Mouse (Mus musculus): Measurements from ENCODE around the gene Sh2d2a.
"Not testable (repeated sequence)": the region's sequence is repeated elsewhere in the genome, so short reads cannot be mapped to it uniquely, and the experiment has no call there.

The Sh2d2a gene

DNA sequence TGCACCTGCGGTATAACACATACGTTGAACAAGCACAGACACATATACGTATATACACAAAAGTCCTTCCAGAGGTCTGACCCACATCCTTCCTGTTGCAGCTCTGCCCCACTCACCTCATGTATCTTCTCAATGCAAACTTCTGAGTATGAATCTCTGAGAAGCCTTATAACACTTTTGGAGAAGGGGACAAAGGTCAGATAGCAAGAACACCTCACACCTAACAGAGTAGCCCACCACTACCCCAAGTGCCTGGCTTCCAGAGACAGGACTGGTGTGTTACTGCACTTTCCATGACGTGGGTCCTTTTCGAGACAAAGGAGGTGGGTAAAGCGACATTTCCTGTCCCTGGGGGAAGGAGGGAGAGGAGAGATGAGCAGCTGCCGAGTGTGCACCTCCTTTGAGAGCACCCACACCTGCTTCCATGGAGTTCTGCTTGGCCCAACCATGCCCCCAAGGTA is at the start of gene Sh2d2a:
Gene Sh2d2a (plus strand): TSS at position 106 of the 461 bp plus-strand sequence.
- no peak for DNase-seq

GRCm38 (mm10) chr3:87801681-87802080 is 44.9 kb upstream of the Sh2d2a start:
- no peak for DNase-seq

- DNase-seq, result no peak
Observed at GRCm38 (mm10) chr3:87804038-87804677, 42.4 kb upstream of the Sh2d2a start.

GRCm38 (mm10) chr3:87809322-87809962 is 37.1 kb upstream of the Sh2d2a start:
- no peak for DNase-seq

GRCm38 (mm10) chr3:87811297-87811696 is 35.3 kb upstream of the Sh2d2a start:
- no peak for DNase-seq

DNA sequence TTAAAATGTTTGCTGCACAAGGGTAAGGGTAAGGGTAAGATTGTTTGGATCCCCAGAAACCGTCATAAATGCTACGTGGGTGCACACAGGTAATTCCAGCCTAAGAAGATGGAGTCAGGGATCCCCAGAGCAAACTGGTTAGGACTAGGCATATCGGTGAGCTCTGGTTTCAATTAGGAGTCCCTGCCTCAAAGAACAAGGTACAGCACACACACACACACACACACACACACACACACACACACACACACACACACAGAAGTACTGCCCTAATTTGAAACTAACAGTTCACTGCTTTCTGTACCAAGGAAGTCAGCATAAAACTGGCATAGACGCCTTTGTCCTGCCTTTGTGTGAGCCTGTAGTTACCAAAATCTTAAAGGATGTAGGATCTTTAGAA is 34.1 kb upstream of the Sh2d2a start:
- DNase-seq, result no peak

DNA sequence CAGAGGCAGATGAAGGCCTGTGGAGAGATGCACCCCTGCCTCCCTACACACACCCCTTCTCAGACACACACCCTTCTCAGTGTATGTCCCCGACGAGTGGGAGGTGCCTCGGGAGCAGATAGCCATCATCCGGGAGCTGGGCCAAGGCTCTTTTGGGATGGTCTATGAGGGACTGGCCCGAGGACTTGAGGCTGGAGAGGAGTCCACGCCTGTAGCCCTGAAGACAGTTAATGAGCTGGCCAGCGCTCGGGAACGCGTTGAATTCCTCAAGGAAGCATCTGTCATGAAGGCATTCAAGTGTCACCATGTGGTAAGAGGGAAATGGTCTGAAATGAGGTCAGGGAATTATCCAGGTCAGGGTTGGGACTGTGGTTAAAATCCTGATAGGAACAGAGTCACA is 33.7 kb upstream of the Sh2d2a start:
- no peak for DNase-seq

DNA sequence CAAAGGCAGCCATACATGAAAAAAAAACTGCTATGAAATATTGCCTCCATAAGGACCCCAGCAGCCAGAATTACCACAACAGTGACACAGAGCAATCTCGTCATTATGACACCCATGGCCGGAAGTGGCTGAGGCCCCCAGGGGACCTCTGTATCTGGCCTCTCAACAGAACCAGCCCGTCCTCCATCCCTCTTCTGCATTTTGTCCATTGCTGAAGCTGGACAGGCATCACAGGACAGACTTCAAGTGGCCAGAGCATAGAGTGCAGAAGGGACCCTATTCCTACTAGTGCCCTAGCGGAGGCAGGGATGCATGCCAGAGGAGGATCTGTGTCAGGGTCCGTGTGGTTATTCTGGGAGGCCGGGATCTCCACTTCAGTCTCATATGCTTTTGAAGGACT is 30.4 kb upstream of the Sh2d2a start:
- DNase-seq, result no peak

GRCm38 (mm10) chr3:87816646-87817093 is 29.9 kb upstream of the Sh2d2a start:
- DNase-seq, result peak; percentile 66

GRCm38 (mm10) chr3:87818226-87818625 is 28.3 kb upstream of the Sh2d2a start:
- no peak for DNase-seq

DNA sequence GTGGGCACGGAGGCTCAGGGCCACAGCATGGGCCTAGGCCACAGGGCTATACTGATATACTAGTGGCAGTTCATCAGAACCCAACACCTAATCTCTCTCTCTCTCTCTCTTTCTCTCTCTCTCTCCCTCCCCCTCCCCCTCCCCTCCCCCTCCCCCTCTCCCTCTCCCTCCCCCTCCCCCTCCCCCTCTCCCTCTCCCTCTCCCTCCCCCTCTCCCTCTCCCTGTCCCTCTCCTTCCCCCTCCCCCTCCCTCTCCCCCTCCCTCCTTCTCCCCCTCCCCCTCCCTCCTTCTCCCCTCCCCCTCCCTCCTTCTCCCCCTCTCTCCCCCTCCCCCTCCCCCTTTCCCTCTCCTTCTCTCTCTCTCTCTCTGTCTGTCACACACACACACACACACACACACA is 22.3 kb upstream of the Sh2d2a start, which contains the start of gene Pear1:
Gene Pear1 (minus strand): TSS at position 101 of the 400 bp plus-strand sequence.
- DNase-seq, result not testable (repeated sequence)

- no peak for DNase-seq
Observed at GRCm38 (mm10) chr3:87828435-87828834, 18.1 kb upstream of the Sh2d2a start.

GRCm38 (mm10) chr3:87829025-87829424 is 17.5 kb upstream of the Sh2d2a start:
- DNase-seq, result no peak

DNA sequence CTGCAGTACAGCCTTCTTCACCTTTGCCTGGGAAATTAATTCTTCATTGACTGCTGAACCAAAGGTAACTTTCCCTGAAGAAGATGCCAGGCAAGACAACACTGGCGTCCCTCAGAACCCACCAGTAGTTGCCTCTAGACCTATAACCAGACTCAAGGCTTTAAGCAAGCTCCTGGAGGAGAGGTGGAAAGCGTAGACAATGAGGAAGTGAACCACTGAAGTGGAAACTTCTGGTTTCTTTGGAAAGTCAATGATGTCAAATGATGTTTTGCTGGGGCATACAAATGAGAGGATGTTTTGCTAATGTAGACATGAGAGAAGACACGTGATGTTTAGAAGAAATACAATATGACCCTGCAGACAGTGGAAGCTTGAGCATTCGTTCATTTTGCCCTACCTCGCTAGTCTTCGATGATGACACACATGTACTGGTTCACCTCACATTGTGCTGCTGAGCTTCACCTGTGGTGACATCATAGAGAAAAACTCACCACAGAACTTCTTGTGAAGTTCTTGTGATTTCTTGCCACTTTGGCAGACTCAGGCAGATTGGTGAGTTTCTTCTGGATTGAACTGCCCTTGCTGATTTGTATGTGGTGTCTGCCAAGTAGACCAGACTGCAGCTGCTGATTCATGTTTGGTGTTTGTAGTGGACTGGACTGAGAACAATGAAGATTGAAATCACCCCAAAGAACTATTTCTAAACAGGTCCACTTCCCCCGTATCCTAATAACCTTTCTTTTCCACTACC is 14.3 kb upstream of the Sh2d2a start:
- no peak for DNase-seq

- DNase-seq, result no peak
Observed at GRCm38 (mm10) chr3:87833482-87833881, 13.1 kb upstream of the Sh2d2a start.

DNA sequence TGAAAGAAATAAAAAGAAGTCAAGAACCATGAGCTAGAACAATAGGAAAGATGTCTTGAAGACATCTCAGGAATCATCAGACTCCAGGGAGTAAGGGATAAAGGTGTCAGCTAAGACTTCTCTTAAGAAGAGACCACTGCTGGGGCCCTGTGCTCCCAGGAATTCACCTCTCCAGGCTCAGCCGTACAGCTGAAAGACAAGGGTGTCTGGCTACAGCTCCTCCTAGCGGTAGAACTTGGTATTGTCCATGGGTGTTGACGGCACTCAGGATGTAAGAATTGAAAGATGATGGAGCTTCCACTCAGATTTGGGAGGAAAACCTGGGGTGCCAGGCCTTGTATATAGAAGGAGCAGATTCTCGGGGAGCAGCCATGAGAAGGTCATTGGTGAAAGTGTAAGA is 7.9 kb upstream of the Sh2d2a start:
- peak; percentile 70 for DNase-seq

DNA sequence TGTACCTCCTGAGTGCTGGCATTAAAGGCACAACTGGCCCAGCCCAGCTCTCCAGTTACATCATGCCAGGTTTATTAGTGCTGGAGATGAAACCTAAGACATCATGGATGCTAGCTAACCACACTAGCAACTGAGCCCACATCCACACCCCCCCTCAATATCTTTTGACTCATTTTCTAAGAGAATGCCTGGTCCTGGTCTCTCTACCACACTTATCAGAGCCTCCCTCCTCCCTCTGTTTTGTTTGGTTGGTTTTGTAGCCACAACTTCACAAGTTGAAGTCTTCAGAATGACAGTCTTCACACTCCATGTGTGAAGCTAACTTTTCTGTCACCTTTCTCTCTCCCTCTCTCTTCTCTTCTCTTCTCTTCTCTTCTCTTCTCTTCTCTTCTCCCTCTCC is 5.7 kb upstream of the Sh2d2a start:
- DNase-seq, result no peak

DNA sequence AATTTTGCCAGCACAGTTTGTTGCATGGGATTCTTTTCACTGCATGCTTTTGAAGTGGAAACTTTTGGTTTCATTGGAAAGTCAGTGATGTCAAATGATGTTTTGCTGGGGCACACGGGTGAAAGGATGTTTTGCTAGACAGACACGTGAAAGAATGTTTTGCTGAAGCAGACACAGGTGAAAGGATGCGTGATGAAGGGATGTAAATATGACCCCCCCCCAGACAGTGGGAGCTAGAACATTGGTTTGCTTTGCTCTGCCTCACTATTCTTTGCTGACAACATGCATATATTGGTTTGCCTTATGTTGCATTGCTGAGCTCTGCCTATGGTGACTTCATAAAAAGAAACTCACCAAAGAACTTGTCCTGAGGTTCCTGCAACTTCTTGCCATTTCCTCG is 1.6 kb upstream of the Sh2d2a start:
- DNase-seq, result no peak

GRCm38 (mm10) chr3:87846186-87846585 is 369 bp upstream of the Sh2d2a start:
- no peak for DNase-seq

GRCm38 (mm10) chr3:87847680-87848079 is 1.1 kb downstream of the Sh2d2a start:
- DNase-seq, result no peak

- no peak for DNase-seq
Observed at GRCm38 (mm10) chr3:87849117-87849516, 2.6 kb downstream of the Sh2d2a start.

DNA sequence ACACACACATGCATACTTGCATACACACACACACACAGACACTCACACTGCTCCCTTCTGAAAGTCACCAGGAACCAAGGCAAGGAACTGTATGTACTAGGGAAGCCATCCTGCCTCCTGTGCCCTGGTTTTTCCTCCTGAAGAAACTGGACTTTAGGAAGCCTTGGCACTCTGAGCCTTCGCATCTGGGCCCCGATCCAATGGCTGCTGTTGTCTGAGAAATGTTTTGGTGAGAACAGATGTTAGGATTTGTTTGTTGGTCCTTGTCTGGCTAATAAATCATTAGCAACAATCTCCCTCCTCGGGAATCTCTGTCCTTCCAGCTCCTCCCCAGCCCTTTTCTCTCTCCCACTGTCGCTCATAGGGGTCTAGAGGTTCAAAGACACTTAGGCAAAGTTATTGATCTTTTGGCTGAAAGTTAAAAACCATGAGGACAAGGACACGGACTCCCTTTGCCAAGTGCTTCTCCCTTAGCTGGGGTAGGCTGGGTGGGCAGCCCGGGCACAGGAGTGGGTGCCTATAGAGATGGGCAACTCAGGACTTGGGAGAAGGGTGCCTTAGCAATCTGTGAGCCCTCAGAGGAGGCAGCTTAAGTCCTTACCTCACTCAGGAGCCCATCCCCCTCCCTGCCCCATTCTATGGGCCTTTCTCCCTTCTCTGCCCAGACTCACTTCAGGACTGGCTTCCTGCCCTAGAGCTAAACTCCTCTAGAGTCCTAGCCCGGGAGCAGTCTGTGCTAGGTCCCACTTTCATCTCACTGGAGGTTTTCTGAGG is 8.4 kb downstream of the Sh2d2a start:
- no peak for DNase-seq

- no peak for DNase-seq
Observed at GRCm38 (mm10) chr3:87855936-87856335, 9.4 kb downstream of the Sh2d2a start.
